Mouse (Mus musculus) spleen, adult 2 months (tissue): ENCODE data around the gene Foxk1. TPM values are rescaled to one million over a fixed set of nuclear protein-coding genes. Genes with fewer than 3 reads are reported as not detected.

Source experiments
- DNase-seq, 2 experiments: peaks; one replicate each; pipeline versions ENCODE4 v3.0.0 to v3.0.0-alpha.2; 2012 to 2021; ENCODE audit warnings: low spot score in 2 of 2, low read depth in 1 of 2
- H3K27ac ChIP-seq: fragments of 200-500 bp; 2 replicates; pipeline ENCODE4 v1.5.1; 2012; ENCODE audit warnings: low read length, inconsistent platforms; ENCODE audit not compliant: insufficient read depth
- H3K27me3 ChIP-seq: fragments of 200-500 bp; 2 replicates; pipeline ENCODE4 v1.6.1; 2012; ENCODE audit warnings: mild to moderate bottlenecking, moderate library complexity, low read length, inconsistent platforms; ENCODE audit not compliant: control insufficient read depth, insufficient read depth
- H3K36me3 ChIP-seq: fragments of 200-500 bp; 2 replicates; pipeline ENCODE4 v1.6.1; 2012; ENCODE audit warnings: mild to moderate bottlenecking, low read length, inconsistent platforms; ENCODE audit not compliant: control insufficient read depth, insufficient read depth
- H3K4me1 ChIP-seq: fragments of 200-500 bp; 2 replicates; pipeline ENCODE4 v1.6.1; 2011; ENCODE audit warnings: inconsistent platforms; ENCODE audit not compliant: control insufficient read depth, insufficient read depth, insufficient read length
- H3K4me3 ChIP-seq: fragments of 200-500 bp; 2 replicates; pipeline ENCODE4 v1.5.1; 2011; ENCODE audit warnings: mild to moderate bottlenecking, inconsistent platforms; ENCODE audit not compliant: insufficient read depth, insufficient read length; ENCODE audit errors: extremely low read depth
- CTCF ChIP-seq: fragments of 200-500 bp; IDR thresholded peaks from 2 replicates; pipeline ENCODE4 v1.5.1; 2011; ENCODE audit warnings: mild to moderate bottlenecking, inconsistent platforms; ENCODE audit not compliant: insufficient read depth, insufficient read length, insufficient replicate concordance; ENCODE audit errors: extremely low read depth
- POLR2A ChIP-seq: fragments of 200-500 bp; IDR thresholded peaks from 2 replicates; pipeline ENCODE4 v1.6.1; 2011; ENCODE audit warnings: low read depth, low read length, inconsistent platforms
- WGBS: fragments of 180-500 bp; shearing (Covaris S2); methylation state at CpG from one replicate; pipeline ENCODE4 v1.1.7; 2018; 5-methylcytosine and 5-hydroxymethylcytosine counted together
- polyA plus RNA-seq: library from polyadenylated mRNA; depleted of rRNA; stranded (reverse); fragments of >200 nt; gene quantifications from 2 replicates; pipeline ENCODE4 v1.2.3, GENCODE M21; 2012

The Foxk1 gene
- polyA plus RNA-seq, 1 experiment = 39.2 TPM

GRCm38 (mm10) chr5:142459834-142460233 is 58.5 kb downstream of the Foxk1 start:
- Histone ChIP-seq H3K27me3 (no peaks in the 10 kb centered on the region), H3K36me3 (peaks cover 31% of the 10 kb centered on the region), H3K4me1 (peaks cover under 1% of the 10 kb centered on the region; the same call in 1 of the 2 replicates), H3K4me3 (no peak overlapping the region), H3K27ac (no peak overlapping the region)
- WGBS = 57% methylated on average over 5 of the region's 5 CpGs
- TF ChIP-seq CTCF (no peak), POLR2A (no peak)
- no peak for DNase-seq

- H3K4me3 ChIP-seq = no peak overlapping the region
- no peak for TF ChIP-seq POLR2A
- TF ChIP-seq CTCF = no peak
- H3K27ac ChIP-seq = no peak overlapping the region
- H3K36me3 ChIP-seq = peaks cover 13% of the 10 kb centered on the region
- WGBS = 92% methylated on average over 7 of the region's 7 CpGs
- H3K4me1 ChIP-seq = peaks cover 3% of the 10 kb centered on the region; the same call in 1 of the 2 replicates
- no peak for DNase-seq
- H3K27me3 ChIP-seq = no peaks in the 10 kb centered on the region
Measured at GRCm38 (mm10) chr5:142461942-142462640, 60.8 kb downstream of the Foxk1 start.

GRCm38 (mm10) chr5:142462641-142462948 is 61.3 kb downstream of the Foxk1 start:
- Histone ChIP-seq H3K27me3 (no peaks in the 10 kb centered on the region), H3K27ac (no peak overlapping the region), H3K4me1 (peaks cover 3% of the 10 kb centered on the region; the same call in 1 of the 2 replicates), H3K4me3 (no peak overlapping the region), H3K36me3 (peaks cover 10% of the 10 kb centered on the region)
- 98% methylated on average over 2 of the region's 2 CpGs for WGBS
- DNase-seq = no peak
- TF ChIP-seq POLR2A (no peak), CTCF (no peak)

GRCm38 (mm10) chr5:142463011-142463410 is 61.7 kb downstream of the Foxk1 start:
- H3K27ac ChIP-seq = peak overlapping the region; percentile 89
- H3K4me1 ChIP-seq = peaks cover 3% of the 10 kb centered on the region; the same call in 1 of the 2 replicates
- DNase-seq = no peak
- H3K27me3 ChIP-seq = no peaks in the 10 kb centered on the region
- no peak for TF ChIP-seq POLR2A
- TF ChIP-seq CTCF = no peak
- H3K4me3 ChIP-seq = no peak overlapping the region
- H3K36me3 ChIP-seq = peaks cover 10% of the 10 kb centered on the region
- 84% methylated on average over 6 of the region's 6 CpGs for WGBS

- Histone ChIP-seq H3K4me3 (peak within 1 kb of the TSS; percentile 72), H3K27ac (peak within 1 kb of the TSS; percentile 89), H3K36me3 (peaks cover 10% of the 10 kb centered on the region), H3K4me1 (peaks cover 3% of the 10 kb centered on the region; the same call in 1 of the 2 replicates), H3K27me3 (no peaks in the 10 kb centered on the region)
- TF ChIP-seq POLR2A (peak; percentile 56; the same call in 1 of the 2 replicates), CTCF (no peak)
- peak; percentile 92 to 94 for DNase-seq
- WGBS = 3% methylated on average over 60 of the region's 60 CpGs
Measured at GRCm38 (mm10) chr5:142463461-142464454, 62.5 kb downstream of the Foxk1 start, which contains the start of gene Ap5z1. Gene Ap5z1, plus strand, starts transcription at chr5:142463944.

- DNase-seq = no peak
- H3K36me3 ChIP-seq = peaks cover 29% of the 10 kb centered on the region
- H3K4me3 ChIP-seq = no peak overlapping the region
- no peak overlapping the region for H3K27ac ChIP-seq
- H3K4me1 ChIP-seq = peaks cover 3% of the 10 kb centered on the region; the same call in 1 of the 2 replicates
- no peaks in the 10 kb centered on the region for H3K27me3 ChIP-seq
- 95% methylated on average over 13 of the region's 13 CpGs for WGBS
- TF ChIP-seq POLR2A = no peak
- no peak for TF ChIP-seq CTCF
Measured at GRCm38 (mm10) chr5:142468375-142468774, 67.1 kb downstream of the Foxk1 start.
